Mouse (Mus musculus): ENCODE results near the gene Zmynd19.

The Zmynd19 gene

DNA sequence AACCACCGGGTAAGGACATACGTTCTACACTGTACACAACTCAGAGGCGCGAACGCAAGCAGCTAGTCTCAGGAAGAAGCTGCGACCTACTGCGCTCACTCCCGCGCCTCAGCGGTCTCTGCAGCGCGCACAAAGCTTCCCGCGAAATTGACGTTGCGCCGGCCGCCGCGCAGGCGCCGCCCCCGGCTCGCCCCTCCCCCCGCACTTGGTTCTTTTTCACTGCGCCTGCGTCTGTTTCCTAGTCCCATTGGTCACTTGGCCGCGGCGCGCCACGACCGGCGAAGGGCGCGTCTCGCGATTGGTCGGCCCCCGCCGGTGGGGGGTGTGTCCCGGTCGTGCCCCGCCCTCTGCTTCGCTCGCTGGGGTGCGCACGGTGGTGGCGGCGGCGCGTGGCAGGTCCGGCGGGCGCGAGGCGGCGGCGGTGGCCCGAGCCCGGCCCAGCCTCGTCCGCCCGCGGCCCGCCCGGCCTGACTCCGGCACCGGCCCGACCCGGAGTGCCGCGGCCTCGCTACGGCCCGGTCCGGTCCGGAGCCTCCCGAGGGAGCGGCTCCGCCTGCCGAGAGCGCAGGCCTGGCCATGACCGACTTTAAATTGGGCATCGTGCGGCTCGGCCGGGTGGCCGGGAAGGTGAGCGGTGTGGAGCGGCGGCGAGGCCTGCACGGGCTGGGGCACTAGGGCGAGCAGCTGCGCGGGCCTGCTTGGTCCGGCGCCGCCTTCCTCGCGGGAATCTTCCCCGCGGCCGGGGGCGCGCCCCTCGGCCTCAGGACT, at the start of gene Zmynd19:
Gene Zmynd19 (plus strand): TSS at position 372 of the 768 bp plus-strand sequence.
- 0 out of 2 replicates have a peak, but pooled peaks cover 2% of the 10 kb centered on the region for H3K27me3 ChIP-seq (ENCODE audit: insufficient read depth, low read length)
- peaks cover 38% of the 10 kb centered on the region for H3K36me3 ChIP-seq (ENCODE audit: insufficient read depth, low read length)
- H3K4me3 ChIP-seq (replicated peaks; ENCODE audit: low read length): peak within 1 kb of the TSS; percentile 97
- peaks cover 50% of the 10 kb centered on the region for H3K4me1 ChIP-seq (replicated peaks; ENCODE audit: low read depth, low read length)
- TF ChIP-seq CTCF (conservative IDR thresholded peaks at IDR 0.05; ENCODE audit: low read length) (no peak), NANOG (IDR thresholded peaks at IDR 0.05; ENCODE audit: borderline replicate concordance, low read length) (no peak), POU5F1 (IDR thresholded peaks at IDR 0.05; ENCODE audit: borderline replicate concordance, low read length) (no peak)
- no peaks in the 10 kb centered on the region for H3K9me3 ChIP-seq (ENCODE audit: low read length)

DNA sequence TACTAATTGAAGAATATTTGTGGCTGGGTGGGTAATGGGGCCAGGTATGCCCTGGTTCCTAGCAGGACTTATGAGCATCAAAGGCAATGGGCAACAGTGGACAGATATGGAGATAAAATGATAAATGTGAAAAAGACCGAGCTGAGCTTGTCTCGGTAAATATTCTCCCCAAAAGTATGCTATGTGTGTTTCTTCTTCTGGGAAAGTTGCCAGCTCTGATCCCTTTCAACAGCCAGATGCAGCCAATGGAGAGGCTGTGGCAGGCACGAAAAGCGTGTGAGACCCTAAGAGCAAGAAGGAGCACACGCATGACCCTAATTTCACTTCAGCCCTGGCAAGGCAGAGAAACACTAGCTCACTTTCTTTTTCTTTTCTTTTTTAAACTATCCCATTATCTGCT, 48.5 kb upstream of the Zmynd19 start:
- TF ChIP-seq NANOG (IDR thresholded peaks at IDR 0.05; ENCODE audit: borderline replicate concordance, low read length): no peak
- no peak for TF ChIP-seq CTCF (conservative IDR thresholded peaks at IDR 0.05; ENCODE audit: low read length)
- no peak for TF ChIP-seq POU5F1 (IDR thresholded peaks at IDR 0.05; ENCODE audit: borderline replicate concordance, low read length)
- peaks cover 36% of the 10 kb centered on the region for H3K36me3 ChIP-seq (ENCODE audit: insufficient read depth, low read length)
- no peaks in the 10 kb centered on the region for H3K27me3 ChIP-seq (ENCODE audit: insufficient read depth, low read length)
- H3K4me1 ChIP-seq (replicated peaks; ENCODE audit: low read depth, low read length): peaks cover 37% of the 10 kb centered on the region
- no peaks in the 10 kb centered on the region for H3K9me3 ChIP-seq (ENCODE audit: low read length)
- no peak overlapping the region for H3K4me3 ChIP-seq (replicated peaks; ENCODE audit: low read length)

DNA sequence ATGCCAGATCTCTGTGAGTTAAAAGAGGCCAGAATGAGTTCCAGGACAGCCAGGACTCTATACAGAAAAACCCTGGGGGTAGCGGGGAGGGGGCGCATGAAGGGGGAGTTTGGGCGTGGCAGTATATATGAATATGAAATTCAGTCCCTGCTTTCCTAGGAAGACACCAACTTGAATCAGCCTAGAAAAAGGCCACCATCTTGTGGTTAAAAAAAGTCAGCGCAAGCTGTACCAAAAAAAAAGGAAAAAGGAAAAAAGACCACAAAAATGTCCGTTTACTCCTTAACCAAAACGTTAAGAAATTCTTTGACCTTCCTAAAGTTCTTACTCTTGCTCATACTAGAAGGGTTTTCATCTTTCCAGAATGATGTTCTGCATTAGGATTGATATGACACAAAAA, 46.6 kb upstream of the Zmynd19 start:
- Histone ChIP-seq H3K36me3 (ENCODE audit: insufficient read depth, low read length) (peaks cover 23% of the 10 kb centered on the region), H3K27me3 (ENCODE audit: insufficient read depth, low read length) (no peaks in the 10 kb centered on the region), H3K4me1 (replicated peaks; ENCODE audit: low read depth, low read length) (peaks cover 44% of the 10 kb centered on the region), H3K9me3 (ENCODE audit: low read length) (no peaks in the 10 kb centered on the region), H3K4me3 (replicated peaks; ENCODE audit: low read length) (no peak overlapping the region)
- TF ChIP-seq CTCF (conservative IDR thresholded peaks at IDR 0.05; ENCODE audit: low read length) (no peak), POU5F1 (IDR thresholded peaks at IDR 0.05; ENCODE audit: borderline replicate concordance, low read length) (no peak), NANOG (IDR thresholded peaks at IDR 0.05; ENCODE audit: borderline replicate concordance, low read length) (no peak)

DNA sequence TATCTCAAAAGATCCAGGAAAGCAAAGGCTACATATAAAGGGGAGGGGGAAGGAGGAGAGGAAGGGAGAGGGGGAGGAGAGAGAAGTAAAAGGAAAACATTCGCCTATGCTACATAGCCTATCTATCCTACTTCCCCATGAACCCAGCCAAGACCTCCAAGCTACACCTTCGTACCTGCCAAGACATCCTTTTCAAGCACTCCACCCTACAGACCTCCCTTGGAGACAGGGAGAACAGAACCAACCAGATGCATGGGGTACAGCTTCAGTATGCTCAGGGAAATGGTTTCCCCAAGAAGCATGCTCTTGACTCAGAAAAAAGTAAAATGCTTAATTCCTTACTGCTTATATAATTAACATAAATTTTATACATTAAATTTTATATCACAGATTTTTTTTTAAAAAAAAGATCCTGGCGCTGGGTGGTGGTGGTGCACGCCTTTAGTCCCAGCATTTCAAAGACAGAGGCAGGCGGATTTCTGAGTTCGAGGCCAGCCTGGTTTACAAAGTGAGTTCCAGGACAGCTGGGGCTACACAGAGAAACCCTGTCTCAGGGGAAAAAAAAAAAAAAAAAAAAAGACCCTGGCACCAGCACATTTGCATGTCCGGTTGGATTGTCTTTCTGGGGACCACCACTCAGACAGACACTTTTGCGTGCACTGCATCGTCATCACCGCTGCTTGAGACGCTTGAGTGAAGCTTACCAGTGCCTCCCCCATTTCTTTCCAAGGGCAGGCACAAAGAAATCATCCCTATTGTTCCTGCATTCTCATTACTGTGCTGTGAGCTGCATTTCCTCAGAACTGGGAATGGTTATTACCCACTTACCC, 44.6 kb upstream of the Zmynd19 start:
- Histone ChIP-seq H3K36me3 (ENCODE audit: insufficient read depth, low read length) (0 out of 2 replicates have a peak, but pooled peaks cover 12% of the 10 kb centered on the region), H3K4me1 (replicated peaks; ENCODE audit: low read depth, low read length) (peaks cover 58% of the 10 kb centered on the region), H3K4me3 (replicated peaks; ENCODE audit: low read length) (no peak overlapping the region), H3K9me3 (ENCODE audit: low read length) (no peaks in the 10 kb centered on the region), H3K27me3 (ENCODE audit: insufficient read depth, low read length) (peaks cover 3% of the 10 kb centered on the region; the same call in 1 of the 2 replicates)
- no peak for TF ChIP-seq NANOG (IDR thresholded peaks at IDR 0.05; ENCODE audit: borderline replicate concordance, low read length)
- no peak for TF ChIP-seq CTCF (conservative IDR thresholded peaks at IDR 0.05; ENCODE audit: low read length)
- no peak for TF ChIP-seq POU5F1 (IDR thresholded peaks at IDR 0.05; ENCODE audit: borderline replicate concordance, low read length)

DNA sequence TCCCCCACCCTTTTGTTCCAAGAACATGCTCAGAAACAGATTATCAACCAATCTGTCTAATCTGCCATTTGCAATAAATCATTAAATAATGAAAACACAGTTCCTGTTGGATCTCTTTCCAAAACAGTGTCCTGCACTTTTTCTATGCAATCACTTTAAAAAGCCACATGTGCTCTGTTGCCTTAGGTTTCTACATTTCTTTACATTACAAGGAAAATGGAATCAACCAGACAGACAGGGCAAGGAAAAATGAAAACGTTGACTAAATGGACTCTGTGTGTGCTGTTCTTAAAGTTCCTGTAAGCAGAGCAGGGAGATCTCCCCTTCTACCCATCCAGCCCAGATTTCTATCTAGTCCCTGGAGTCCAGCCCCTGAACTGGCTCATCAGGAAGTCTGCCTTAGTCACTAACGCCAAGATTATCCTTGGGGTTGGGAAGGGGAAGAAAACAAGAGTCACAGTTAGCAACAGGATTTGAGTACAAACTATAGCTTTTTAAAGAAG, 43.9 kb upstream of the Zmynd19 start:
- H3K36me3 ChIP-seq (ENCODE audit: insufficient read depth, low read length): 0 out of 2 replicates have a peak, but pooled peaks cover 11% of the 10 kb centered on the region
- TF ChIP-seq NANOG (IDR thresholded peaks at IDR 0.05; ENCODE audit: borderline replicate concordance, low read length) (no peak), POU5F1 (IDR thresholded peaks at IDR 0.05; ENCODE audit: borderline replicate concordance, low read length) (no peak)
- H3K4me1 ChIP-seq (replicated peaks; ENCODE audit: low read depth, low read length): peaks cover 64% of the 10 kb centered on the region
- H3K4me3 ChIP-seq (replicated peaks; ENCODE audit: low read length): no peak overlapping the region
- H3K27me3 ChIP-seq (ENCODE audit: insufficient read depth, low read length): peaks cover 10% of the 10 kb centered on the region; the same call in 1 of the 2 replicates
- no peaks in the 10 kb centered on the region for H3K9me3 ChIP-seq (ENCODE audit: low read length)

DNA sequence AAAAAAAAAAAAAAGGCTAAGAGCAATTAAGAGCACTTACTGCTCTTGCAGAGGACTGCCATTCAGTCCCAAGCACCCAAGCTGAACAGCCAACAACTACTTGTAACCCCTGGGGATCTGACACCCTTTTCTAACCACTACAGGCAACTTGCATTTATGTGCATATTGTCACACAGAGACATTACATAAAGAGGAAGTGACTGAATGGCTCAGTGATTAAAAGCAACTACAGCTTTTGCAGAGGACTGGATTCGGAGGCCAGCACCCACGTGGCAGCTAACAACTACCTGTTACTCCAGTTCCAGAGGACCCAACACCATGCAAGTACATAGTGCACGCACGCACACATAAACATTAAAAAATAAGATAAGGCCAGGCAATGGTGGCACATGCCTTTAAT, 39.1 kb upstream of the Zmynd19 start:
- TF ChIP-seq NANOG (IDR thresholded peaks at IDR 0.05; ENCODE audit: borderline replicate concordance, low read length): no peak
- peak; percentile 41; the same call in 1 of the 2 replicates for TF ChIP-seq POU5F1 (IDR thresholded peaks at IDR 0.05; ENCODE audit: borderline replicate concordance, low read length)
- Histone ChIP-seq H3K4me1 (replicated peaks; ENCODE audit: low read depth, low read length) (peaks cover 72% of the 10 kb centered on the region), H3K36me3 (ENCODE audit: insufficient read depth, low read length) (0 out of 2 replicates have a peak, but pooled peaks cover 11% of the 10 kb centered on the region), H3K27me3 (ENCODE audit: insufficient read depth, low read length) (peaks cover 16% of the 10 kb centered on the region; the same call in 1 of the 2 replicates), H3K4me3 (replicated peaks; ENCODE audit: low read length) (no peak overlapping the region), H3K9me3 (ENCODE audit: low read length) (no peaks in the 10 kb centered on the region)

DNA sequence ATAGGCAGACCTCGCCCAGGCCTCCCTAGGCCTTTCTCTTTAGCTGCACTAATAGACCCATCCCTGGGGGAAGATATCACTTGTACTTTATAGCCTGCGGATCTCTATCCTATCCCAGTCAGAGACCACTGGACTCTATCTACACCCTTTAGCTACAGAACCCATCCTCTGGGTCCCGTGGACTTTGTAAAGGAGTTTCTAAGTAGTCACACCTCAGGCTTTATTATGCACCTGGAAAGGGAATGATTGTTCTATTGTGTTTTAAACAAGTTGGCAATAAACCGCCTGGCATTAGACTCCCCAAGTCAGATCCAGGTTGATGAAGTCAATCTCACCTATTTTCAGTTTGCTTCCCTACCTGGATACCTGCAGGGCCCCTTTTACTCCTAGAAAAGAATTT, 37.4 kb upstream of the Zmynd19 start:
- peaks cover 15% of the 10 kb centered on the region; the same call in 1 of the 2 replicates for H3K36me3 ChIP-seq (ENCODE audit: insufficient read depth, low read length)
- H3K9me3 ChIP-seq (ENCODE audit: low read length): no peaks in the 10 kb centered on the region
- peaks cover 17% of the 10 kb centered on the region; the same call in 1 of the 2 replicates for H3K27me3 ChIP-seq (ENCODE audit: insufficient read depth, low read length)
- H3K4me1 ChIP-seq (replicated peaks; ENCODE audit: low read depth, low read length): peaks cover 65% of the 10 kb centered on the region
- H3K4me3 ChIP-seq (replicated peaks; ENCODE audit: low read length): no peak overlapping the region
- TF ChIP-seq CTCF (conservative IDR thresholded peaks at IDR 0.05; ENCODE audit: low read length) (no peak), NANOG (IDR thresholded peaks at IDR 0.05; ENCODE audit: borderline replicate concordance, low read length) (peak; percentile 96), POU5F1 (IDR thresholded peaks at IDR 0.05; ENCODE audit: borderline replicate concordance, low read length) (peak; percentile 98)

DNA sequence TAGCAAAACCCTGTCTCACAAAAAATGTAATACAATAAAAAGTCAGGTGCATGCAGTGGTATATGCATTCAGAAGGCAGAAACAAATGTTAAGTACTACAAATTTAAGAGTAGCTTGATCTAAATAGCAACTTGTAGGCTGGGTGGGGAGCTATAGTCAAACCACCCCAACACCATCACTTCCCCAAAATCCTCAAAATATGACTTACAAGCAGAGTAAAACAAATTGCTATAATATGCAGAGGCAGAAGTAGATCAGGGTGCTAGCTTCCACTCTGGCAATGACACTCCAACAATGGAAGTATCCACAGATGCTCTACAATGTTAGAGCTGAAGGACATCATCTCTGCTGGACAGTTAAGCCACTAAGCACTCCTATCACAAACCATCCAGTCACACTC, 37.0 kb upstream of the Zmynd19 start:
- H3K9me3 ChIP-seq (ENCODE audit: low read length): no peaks in the 10 kb centered on the region
- TF ChIP-seq NANOG (IDR thresholded peaks at IDR 0.05; ENCODE audit: borderline replicate concordance, low read length) (no peak), CTCF (conservative IDR thresholded peaks at IDR 0.05; ENCODE audit: low read length) (no peak), POU5F1 (IDR thresholded peaks at IDR 0.05; ENCODE audit: borderline replicate concordance, low read length) (no peak)
- H3K4me3 ChIP-seq (replicated peaks; ENCODE audit: low read length): no peak overlapping the region
- H3K27me3 ChIP-seq (ENCODE audit: insufficient read depth, low read length): peaks cover 21% of the 10 kb centered on the region
- H3K36me3 ChIP-seq (ENCODE audit: insufficient read depth, low read length): peaks cover 18% of the 10 kb centered on the region; the same call in 1 of the 2 replicates
- H3K4me1 ChIP-seq (replicated peaks; ENCODE audit: low read depth, low read length): peaks cover 69% of the 10 kb centered on the region
